Mouse (Mus musculus): Measurements from ENCODE around the gene Entpd2. TPM values are rescaled to one million over a fixed set of nuclear protein-coding genes. Genes with fewer than 3 reads are reported as not detected.

The Entpd2 gene
- polyA plus RNA-seq, 1 experiment: not detected

GRCm38 (mm10) chr2:25432326-25433098 lies 36.8 kb downstream of the Entpd2 start:
- H3K9me3 ChIP-seq (ENCODE audit: control insufficient read depth, low read length): no peaks in the 10 kb centered on the region
- peaks cover 23% of the 10 kb centered on the region for H3K4me1 ChIP-seq (ENCODE audit: control insufficient read depth)
- peaks cover 23% of the 10 kb centered on the region for H3K27me3 ChIP-seq (ENCODE audit: control insufficient read depth)
- TF ChIP-seq GATA1 (IDR thresholded peaks at IDR 0.05; ENCODE audit: low read length) (no peak), TAL1 (IDR thresholded peaks at IDR 0.05; ENCODE audit: low read length) (no peak)
- H3K36me3 ChIP-seq (ENCODE audit: control insufficient read depth): no peaks in the 10 kb centered on the region; the same call in 1 of the 2 replicates
- no peak overlapping the region for H3K4me3 ChIP-seq (replicated peaks)

- Histone ChIP-seq H3K4me3 (replicated peaks) (no peak overlapping the region), H3K9me3 (ENCODE audit: control insufficient read depth, low read length) (no peaks in the 10 kb centered on the region), H3K4me1 (ENCODE audit: control insufficient read depth) (peaks cover 21% of the 10 kb centered on the region), H3K27me3 (ENCODE audit: control insufficient read depth) (peaks cover 23% of the 10 kb centered on the region), H3K36me3 (ENCODE audit: control insufficient read depth) (no peaks in the 10 kb centered on the region; the same call in 1 of the 2 replicates)
- no peak for TF ChIP-seq GATA1 (IDR thresholded peaks at IDR 0.05; ENCODE audit: low read length)
- no peak for TF ChIP-seq TAL1 (IDR thresholded peaks at IDR 0.05; ENCODE audit: low read length)
Observed at GRCm38 (mm10) chr2:25433101-25433500, 37.4 kb downstream of the Entpd2 start.

- peaks cover 9% of the 10 kb centered on the region for H3K4me1 ChIP-seq (ENCODE audit: control insufficient read depth)
- no peaks in the 10 kb centered on the region; the same call in 1 of the 2 replicates for H3K36me3 ChIP-seq (ENCODE audit: control insufficient read depth)
Observed at GRCm38 (mm10) chr2:25434292-25434691, 38.6 kb downstream of the Entpd2 start.

GRCm38 (mm10) chr2:25436286-25436820 lies 40.7 kb downstream of the Entpd2 start:
- Histone ChIP-seq H3K36me3 (ENCODE audit: control insufficient read depth) (no peaks in the 10 kb centered on the region; the same call in 1 of the 2 replicates), H3K4me3 (replicated peaks) (no peak overlapping the region), H3K9me3 (ENCODE audit: control insufficient read depth, low read length) (no peaks in the 10 kb centered on the region), H3K27me3 (ENCODE audit: control insufficient read depth) (no peaks in the 10 kb centered on the region), H3K4me1 (ENCODE audit: control insufficient read depth) (peaks cover 7% of the 10 kb centered on the region)
- TF ChIP-seq TAL1 (IDR thresholded peaks at IDR 0.05; ENCODE audit: low read length) (no peak), GATA1 (IDR thresholded peaks at IDR 0.05; ENCODE audit: low read length) (no peak)

More at GRCm38 (mm10) chr2:25434292-25434691, 38.6 kb downstream of the Entpd2 start:
- Histone ChIP-seq H3K27me3 (ENCODE audit: control insufficient read depth) (peaks cover 15% of the 10 kb centered on the region), H3K4me3 (replicated peaks) (no peak overlapping the region), H3K9me3 (ENCODE audit: control insufficient read depth, low read length) (no peaks in the 10 kb centered on the region)
- TF ChIP-seq TAL1 (IDR thresholded peaks at IDR 0.05; ENCODE audit: low read length): no peak
- TF ChIP-seq GATA1 (IDR thresholded peaks at IDR 0.05; ENCODE audit: low read length): no peak

- Histone ChIP-seq H3K4me1 (ENCODE audit: control insufficient read depth) (no peaks in the 10 kb centered on the region), H3K9me3 (ENCODE audit: control insufficient read depth, low read length) (no peaks in the 10 kb centered on the region), H3K4me3 (replicated peaks) (no peak overlapping the region), H3K36me3 (ENCODE audit: control insufficient read depth) (peaks cover 6% of the 10 kb centered on the region; the same call in 1 of the 2 replicates), H3K27me3 (ENCODE audit: control insufficient read depth) (no peaks in the 10 kb centered on the region)
- TF ChIP-seq GATA1 (IDR thresholded peaks at IDR 0.05; ENCODE audit: low read length) (no peak), TAL1 (IDR thresholded peaks at IDR 0.05; ENCODE audit: low read length) (no peak)
Observed at GRCm38 (mm10) chr2:25441067-25441466, 45.4 kb downstream of the Entpd2 start.

GRCm38 (mm10) chr2:25442682-25443081 lies 47.0 kb downstream of the Entpd2 start:
- peaks cover 6% of the 10 kb centered on the region; the same call in 1 of the 2 replicates for H3K36me3 ChIP-seq (ENCODE audit: control insufficient read depth)
- H3K4me3 ChIP-seq (replicated peaks): no peak overlapping the region
- H3K9me3 ChIP-seq (ENCODE audit: control insufficient read depth, low read length): no peaks in the 10 kb centered on the region
- TF ChIP-seq GATA1 (IDR thresholded peaks at IDR 0.05; ENCODE audit: low read length): no peak
- TF ChIP-seq TAL1 (IDR thresholded peaks at IDR 0.05; ENCODE audit: low read length): no peak
- H3K27me3 ChIP-seq (ENCODE audit: control insufficient read depth): no peaks in the 10 kb centered on the region
- no peaks in the 10 kb centered on the region; the same call in 1 of the 2 replicates for H3K4me1 ChIP-seq (ENCODE audit: control insufficient read depth)

Other genes with a start within 250 kb of the Entpd2 start
- 0.38 and 0.49 TPM in 2 replicates for gene Nrarp, start 215.1 kb upstream of the Entpd2 start, polyA plus RNA-seq (2012)
- gene Tor4a, start 199.0 kb upstream of the Entpd2 start, polyA plus RNA-seq (2012): 0.02 and 0.03 TPM in 2 replicates
- 1.8 TPM in 2 replicates for gene Nelfb, start 184.4 kb upstream of the Entpd2 start, polyA plus RNA-seq (2012)
- gene Stpg3, start 181.2 kb upstream of the Entpd2 start, polyA plus RNA-seq (2012): 0.03 TPM in 1 of 2 replicates, not detected in the other
- not detected in 2 replicates for gene Fam166a, start 177.1 kb upstream of the Entpd2 start, polyA plus RNA-seq (2012)
- 134 and 136 TPM in 2 replicates for gene Tubb4b, start 171.2 kb upstream of the Entpd2 start, polyA plus RNA-seq (2012)
- gene Slc34a3, start 161.5 kb upstream of the Entpd2 start, polyA plus RNA-seq (2012): not detected in 2 replicates
- not detected in 2 replicates for gene Rnf224, start 159.1 kb upstream of the Entpd2 start, polyA plus RNA-seq (2012)
- 0.07 and 0.18 TPM in 2 replicates for gene Rnf208, start 153.6 kb upstream of the Entpd2 start, polyA plus RNA-seq (2012)
- not detected in 2 replicates for gene Cysrt1, start 153.4 kb upstream of the Entpd2 start, polyA plus RNA-seq (2012)
- gene AL732309.1, start 149.0 kb upstream of the Entpd2 start, polyA plus RNA-seq (2012): 0.06 and 0.18 TPM in 2 replicates
- 0.99 and 1.6 TPM in 2 replicates for gene Tmem203, start 140.4 kb upstream of the Entpd2 start, polyA plus RNA-seq (2012)
- gene Tprn, start 133.3 kb upstream of the Entpd2 start, polyA plus RNA-seq (2012): 0.82 and 1.3 TPM in 2 replicates
- 22.8 and 24.1 TPM in 2 replicates for gene Ssna1, start 123.4 kb upstream of the Entpd2 start, polyA plus RNA-seq (2012)
- gene Anapc2, start 123.4 kb upstream of the Entpd2 start, polyA plus RNA-seq (2012): 2.1 and 2.2 TPM in 2 replicates
- not detected in 2 replicates for gene Tmem210, start 107.7 kb upstream of the Entpd2 start, polyA plus RNA-seq (2012)
- not detected in 2 replicates for gene Lrrc26, start 106.0 kb upstream of the Entpd2 start, polyA plus RNA-seq (2012)
- gene Grin1, start 76.7 kb upstream of the Entpd2 start, polyA plus RNA-seq (2012): not detected in 2 replicates
- gene Man1b1, start 63.5 kb upstream of the Entpd2 start, polyA plus RNA-seq (2012): 0.86 and 1.3 TPM in 2 replicates
- gene Dpp7, start 39.5 kb upstream of the Entpd2 start, polyA plus RNA-seq (2012): 0.24 and 0.76 TPM in 2 replicates
- gene Uap1l1, start 30.2 kb upstream of the Entpd2 start, polyA plus RNA-seq (2012): 0.04 and 0.17 TPM in 2 replicates
- gene Sapcd2, start 23.6 kb upstream of the Entpd2 start, polyA plus RNA-seq (2012): 10.3 and 12.6 TPM in 2 replicates
- gene Npdc1, start 3.5 kb downstream of the Entpd2 start, polyA plus RNA-seq (2012): 0.19 TPM in 1 of 2 replicates, not detected in the other
- 0.06 TPM in 1 of 2 replicates, not detected in the other for gene Fut7, start 27.4 kb downstream of the Entpd2 start, polyA plus RNA-seq (2012)
- gene Abca2, start 32.8 kb downstream of the Entpd2 start, polyA plus RNA-seq (2012): 0.09 and 0.11 TPM in 2 replicates
- not detected in 2 replicates for gene Clic3, start 61.0 kb downstream of the Entpd2 start, polyA plus RNA-seq (2012)
- gene Paxx, start 65.2 kb downstream of the Entpd2 start, polyA plus RNA-seq (2012): 1.0 and 1.1 TPM in 2 replicates
- gene Ptgds, start 74.2 kb downstream of the Entpd2 start, polyA plus RNA-seq (2012): not detected in 2 replicates
- not detected in 2 replicates for gene Lcn12, start 98.0 kb downstream of the Entpd2 start, polyA plus RNA-seq (2012)
- gene Fbxw5, start 104.9 kb downstream of the Entpd2 start, polyA plus RNA-seq (2012): 3.9 and 4.7 TPM in 2 replicates
- not detected in 2 replicates for gene C8g, start 105.8 kb downstream of the Entpd2 start, polyA plus RNA-seq (2012)
- 0.84 and 0.95 TPM in 2 replicates for gene Traf2, start 151.1 kb downstream of the Entpd2 start, polyA plus RNA-seq (2012)
- 168 and 190 TPM in 2 replicates for gene Edf1, start 162.0 kb downstream of the Entpd2 start, polyA plus RNA-seq (2012)
- 0.09 and 0.38 TPM in 2 replicates for gene Mamdc4, start 179.0 kb downstream of the Entpd2 start, polyA plus RNA-seq (2012)
- 0.21 and 0.30 TPM in 2 replicates for gene Phpt1, start 179.3 kb downstream of the Entpd2 start, polyA plus RNA-seq (2012)
- gene Ajm1, start 185.9 kb downstream of the Entpd2 start, polyA plus RNA-seq (2012): 0.01 TPM in 1 of 2 replicates, not detected in the other
- gene Rabl6, start 212.6 kb downstream of the Entpd2 start, polyA plus RNA-seq (2012): 4.6 and 6.1 TPM in 2 replicates
- gene Ccdc183, start 221.8 kb downstream of the Entpd2 start, polyA plus RNA-seq (2012): not detected in 2 replicates
- 0.15 TPM in 1 of 2 replicates, not detected in the other for gene Tmem141, start 226.1 kb downstream of the Entpd2 start, polyA plus RNA-seq (2012)
- gene Fcna, start 232.2 kb downstream of the Entpd2 start, polyA plus RNA-seq (2012): 0.80 and 0.94 TPM in 2 replicates

All from erythroblast, embryonic 14.5 days (primary cell).